Mouse (Mus musculus): ENCODE measurements around the gene Klhl23. TPM values are rescaled to one million over a fixed set of nuclear protein-coding genes. Genes with fewer than 3 reads are reported as not detected.

Klhl23 gene
- total RNA-seq, 2 experiments from 2014 or later, result 44.2 to 46.9 TPM

Other genes starting within 250 kb of the Klhl23 start
- gene Lrp2, start 235.9 kb upstream of the Klhl23 start, total RNA-seq (2021), result 1 to 10 TPM in 1 of 2 experiments, under 1 TPM in 1; 0.65 to 2.1 TPM
- 1 to 10 TPM; 5.6 to 5.7 TPM for gene Bbs5, start 174.8 kb upstream of the Klhl23 start, total RNA-seq (2021)
- gene Klhl41, start 151.8 kb upstream of the Klhl23 start, total RNA-seq (2021), result 10 to 100 TPM; 70.3 to 76.3 TPM
- 10 to 100 TPM; 31.4 to 34.6 TPM for gene Fastkd1, start 108.4 kb upstream of the Klhl23 start, total RNA-seq (2021)
- 10 to 100 TPM; 47.7 to 51.8 TPM for gene Ppig, start 99.4 kb upstream of the Klhl23 start, total RNA-seq (2021)
- under 1 TPM; 0.55 to 0.67 TPM for gene Ccdc173, start 32.4 kb upstream of the Klhl23 start, total RNA-seq (2021)
- gene Phospho2, start 32.3 kb upstream of the Klhl23 start, total RNA-seq (2021), result 10 to 100 TPM; 16.4 to 16.9 TPM
- 100 to 1,000 TPM in 1 of 2 experiments, 10 to 100 TPM in 1; 84.7 to 102 TPM for gene Ssb, start 39.6 kb downstream of the Klhl23 start, total RNA-seq (2021)
- 10 to 100 TPM; 19.0 to 20.6 TPM for gene Mettl5, start 63.7 kb downstream of the Klhl23 start, total RNA-seq (2021)
- 100 to 1,000 TPM; 105 to 111 TPM for gene Ubr3, start 75.3 kb downstream of the Klhl23 start, total RNA-seq (2021)
- gene Myo3b, start 217.2 kb downstream of the Klhl23 start, total RNA-seq (2021), result under 1 TPM in 1 of 2 experiments, not detected in 1; 0.12 TPM